Mouse (Mus musculus) heart, embryonic 14.5 days (tissue): Measurements from ENCODE around the gene Sdc4. TPM values are rescaled to one million over a fixed set of nuclear protein-coding genes. Genes with fewer than 3 reads are reported as not detected.
A peak's percentile ranks its signal among the peaks of the same experiment; 100 is the strongest.

ENCODE experiments used
- ATAC-seq: fragments of 200-750 bp; cut with Nextera tagmentation; 2 replicates; pipeline ENCODE4 v1.8.0; 2017; ENCODE audit warnings: low read depth, moderate TSS enrichment; ENCODE audit not compliant: insufficient number of reproducible peaks, insufficient read depth, low FRiP score
- H3K27ac ChIP-seq, 2 experiments: fragments of 200-500 bp in 1 of 2; fragments of 300-500 bp in 1 of 2; sonication (generic) in 1 of 2; replicated peaks in 1 of 2; 2 replicates each; pipeline ENCODE4 v1.5.1; 2012 to 2014; ENCODE audit warnings: low read depth in 2 of 2, low read length in 2 of 2, control low read depth in 1 of 2, mild to moderate bottlenecking in 1 of 2, mixed read lengths in 1 of 2; ENCODE audit not compliant: control insufficient read depth in 1 of 2, insufficient read depth in 1 of 2
- H3K27me3 ChIP-seq: fragments of 300-500 bp; sonication (generic); 2 replicates; pipeline ENCODE4 v1.6.1; 2014; ENCODE audit warnings: mild to moderate bottlenecking, low read length, control low read depth; ENCODE audit not compliant: control insufficient read depth, insufficient read depth
- H3K36me3 ChIP-seq: fragments of 300-500 bp; sonication (generic); 2 replicates; pipeline ENCODE4 v1.6.1; 2014; ENCODE audit warnings: mild to moderate bottlenecking, control low read depth, low read length, mixed read lengths; ENCODE audit not compliant: control insufficient read depth, insufficient read depth
- H3K4me1 ChIP-seq, 2 experiments: fragments of 200-500 bp in 1 of 2; fragments of 300-500 bp in 1 of 2; sonication (generic) in 1 of 2; 2 replicates each; pipeline ENCODE4 v1.6.1; 2012 to 2014; ENCODE audit warnings: low read length in 2 of 2, control low read depth in 1 of 2, mixed read lengths in 1 of 2; ENCODE audit not compliant: control insufficient read depth in 2 of 2, insufficient read depth in 2 of 2
- H3K4me2 ChIP-seq: fragments of 300-500 bp; sonication (generic); 2 replicates; pipeline ENCODE4 v1.6.1; 2014; ENCODE audit warnings: mild to moderate bottlenecking, low read length
- H3K4me3 ChIP-seq, 2 experiments: fragments of 200-500 bp in 1 of 2; fragments of 300-500 bp in 1 of 2; sonication (generic) in 1 of 2; 2 replicates each; pipeline ENCODE4 v1.5.1; 2012 to 2014; ENCODE audit warnings: low read length in 2 of 2, mild to moderate bottlenecking in 2 of 2, control low read depth in 1 of 2, low read depth in 1 of 2, moderate library complexity in 1 of 2; ENCODE audit not compliant: control insufficient read depth in 1 of 2, insufficient read depth in 1 of 2
- H3K9ac ChIP-seq: fragments of 300-500 bp; sonication (generic); 2 replicates; pipeline ENCODE4 v1.6.1; 2014; ENCODE audit warnings: mild to moderate bottlenecking, low read length
- H3K9me3 ChIP-seq: fragments of 300-500 bp; sonication (generic); 2 replicates; pipeline ENCODE4 v1.6.1; 2016; ENCODE audit warnings: low read length, control low read depth; ENCODE audit not compliant: control insufficient read depth
- WGBS: fragments of 180-500 bp; shearing (Covaris S2); extraction: QIAGEN DNeasy Blood & Tissue Kit; methylation state at CpG from one replicate; pipeline ENCODE4 v1.1.7; 2014; 5-methylcytosine and 5-hydroxymethylcytosine counted together
- polyA plus RNA-seq: library from polyadenylated mRNA; unstranded; fragments of >200 nt; fragmentation: Nextera tagmentation; extraction: Ambion mirVana; gene quantifications from 2 replicates; pipeline ENCODE4 v1.2.1, GENCODE M21; 2014

Gene Sdc4
- polyA plus RNA-seq, 1 experiment from 2014 or later = 40.1 TPM

DNA sequence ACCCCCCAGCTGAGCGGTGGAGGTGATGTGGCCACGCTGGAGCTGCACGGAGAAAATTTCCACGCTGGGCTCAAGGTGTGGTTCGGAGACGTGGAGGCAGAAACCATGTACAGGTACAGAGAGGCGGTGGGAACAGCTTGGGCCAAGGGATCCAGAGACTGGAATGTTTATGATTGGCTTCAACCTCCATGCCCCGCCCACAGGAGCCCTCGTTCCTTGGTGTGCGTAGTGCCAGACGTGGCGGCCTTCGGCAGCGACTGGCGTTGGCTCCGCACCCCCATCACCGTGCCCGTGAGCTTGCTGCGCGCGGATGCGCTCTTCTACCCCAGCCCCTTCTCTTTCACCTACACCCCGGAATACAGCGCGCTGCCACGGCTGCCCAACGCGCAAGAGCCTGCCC lies 29.5 kb downstream of the Sdc4 start:
- WGBS = 21% methylated on average over 28 of the region's 28 CpGs
- H3K4me2 ChIP-seq = peak overlapping the region; percentile 56
- ATAC-seq = no peak
- peaks cover 37% of the 10 kb centered on the region for H3K27me3 ChIP-seq
- no peak overlapping the region for H3K27ac ChIP-seq
- peak overlapping the region; percentile 34; the same call in 1 of the 2 replicates for H3K9ac ChIP-seq
- H3K4me1 ChIP-seq = peaks cover 4 to 8% of the 10 kb centered on the region in 2 experiments; a peak in 2 of 4 replicates
- no peaks in the 10 kb centered on the region for H3K9me3 ChIP-seq
- no peaks in the 10 kb centered on the region for H3K36me3 ChIP-seq
- H3K4me3 ChIP-seq = peak overlapping the region in 1 of 2 experiments; percentile 17; a peak in 1 of 4 replicates

DNA sequence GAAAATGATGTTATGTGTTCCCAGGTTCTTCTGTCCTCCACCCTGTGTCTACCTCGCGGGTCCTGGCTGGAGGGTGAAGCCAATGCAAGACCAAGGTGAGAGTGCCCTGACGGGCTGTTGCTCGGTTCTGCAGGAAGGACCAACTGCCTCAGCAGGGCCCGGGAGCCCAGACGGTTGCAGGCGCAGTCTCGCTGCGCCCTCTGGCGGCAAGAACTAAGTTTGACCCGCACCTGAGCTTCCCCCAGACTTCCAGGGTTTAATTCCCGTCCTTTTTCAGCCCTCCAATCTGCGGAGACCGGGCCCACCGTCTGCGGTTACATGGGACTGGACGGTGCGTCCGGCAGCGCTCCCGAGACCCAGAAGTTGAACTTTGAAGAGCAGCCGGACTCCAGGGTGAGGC lies 36.0 kb downstream of the Sdc4 start:
- Histone ChIP-seq H3K9ac (no peak overlapping the region), H3K27me3 (peaks cover 86% of the 10 kb centered on the region), H3K4me3 (no peak overlapping the region), H3K4me2 (peak overlapping the region; percentile 39), H3K27ac (no peak overlapping the region), H3K9me3 (no peaks in the 10 kb centered on the region), H3K36me3 (no peaks in the 10 kb centered on the region), H3K4me1 (peaks cover 5 to 18% of the 10 kb centered on the region in 2 experiments; a peak in 3 of 4 replicates)
- ATAC-seq = no peak
- under 1% methylated on average over 22 of the region's 22 CpGs for WGBS

DNA sequence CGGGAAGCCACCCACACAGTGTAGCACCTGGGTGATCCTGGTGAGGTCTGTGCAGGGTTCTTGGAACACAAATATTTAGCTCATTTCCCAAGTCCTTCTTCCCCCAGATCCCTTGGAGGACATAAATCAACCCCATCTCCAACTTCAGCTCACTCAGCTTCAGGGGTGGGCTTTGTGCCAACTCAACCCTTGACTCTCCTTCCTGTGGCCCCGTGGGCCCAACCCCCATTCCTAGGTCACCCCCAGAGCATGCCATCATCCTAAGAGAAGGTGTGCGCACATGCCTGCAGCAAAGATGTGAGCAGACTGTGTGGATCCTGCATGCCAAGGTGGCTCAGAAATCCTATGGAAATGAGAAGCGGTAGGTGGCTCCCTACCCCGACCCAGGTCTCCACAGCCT lies 38.2 kb downstream of the Sdc4 start:
- Histone ChIP-seq H3K4me1 (peaks cover 10 to 24% of the 10 kb centered on the region in 2 experiments; a peak in 3 of 4 replicates), H3K9ac (no peak overlapping the region), H3K36me3 (no peaks in the 10 kb centered on the region), H3K4me3 (no peak overlapping the region), H3K4me2 (no peak overlapping the region), H3K9me3 (no peaks in the 10 kb centered on the region), H3K27ac (no peak overlapping the region), H3K27me3 (peaks cover 100% of the 10 kb centered on the region)
- 43% methylated on average over 5 of the region's 5 CpGs for WGBS
- ATAC-seq = no peak

DNA sequence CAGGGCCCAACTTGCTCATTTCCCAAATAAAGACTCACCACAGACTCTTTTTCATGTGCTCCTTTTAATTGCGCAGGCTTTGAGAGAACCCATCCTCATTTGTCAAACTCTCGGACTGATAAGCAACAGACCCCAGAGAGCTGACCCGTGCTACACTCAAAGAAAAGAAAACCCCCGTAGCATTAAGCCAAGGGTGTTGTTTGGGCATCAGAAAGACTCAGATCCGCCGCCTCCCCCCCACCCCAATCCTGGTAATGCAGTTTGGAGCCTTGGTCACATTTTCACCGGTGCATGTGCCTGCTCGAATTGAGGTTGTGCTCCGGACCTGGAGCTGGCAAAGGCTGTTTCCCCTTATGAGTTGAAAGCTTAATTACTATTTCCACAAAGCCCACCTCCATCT lies 38.6 kb downstream of the Sdc4 start, which contains the start of gene Matn4:
TSS of gene Matn4 (minus strand) at position 101 of the 400 bp plus-strand sequence.
- Histone ChIP-seq H3K27me3 (peaks cover 100% of the 10 kb centered on the region), H3K4me2 (peak within 1 kb of the TSS; percentile 73), H3K4me1 (peaks cover 11 to 26% of the 10 kb centered on the region in 2 experiments; a peak in 3 of 4 replicates), H3K36me3 (no peaks in the 10 kb centered on the region), H3K9me3 (no peaks in the 10 kb centered on the region), H3K9ac (peak within 1 kb of the TSS; percentile 49; the same call in 1 of the 2 replicates), H3K27ac (no peak within 1 kb of the TSS), H3K4me3 (peak within 1 kb of the TSS; percentile 37 to 41)
- 11% methylated on average over 9 of the region's 9 CpGs for WGBS
- ATAC-seq = no peak

DNA sequence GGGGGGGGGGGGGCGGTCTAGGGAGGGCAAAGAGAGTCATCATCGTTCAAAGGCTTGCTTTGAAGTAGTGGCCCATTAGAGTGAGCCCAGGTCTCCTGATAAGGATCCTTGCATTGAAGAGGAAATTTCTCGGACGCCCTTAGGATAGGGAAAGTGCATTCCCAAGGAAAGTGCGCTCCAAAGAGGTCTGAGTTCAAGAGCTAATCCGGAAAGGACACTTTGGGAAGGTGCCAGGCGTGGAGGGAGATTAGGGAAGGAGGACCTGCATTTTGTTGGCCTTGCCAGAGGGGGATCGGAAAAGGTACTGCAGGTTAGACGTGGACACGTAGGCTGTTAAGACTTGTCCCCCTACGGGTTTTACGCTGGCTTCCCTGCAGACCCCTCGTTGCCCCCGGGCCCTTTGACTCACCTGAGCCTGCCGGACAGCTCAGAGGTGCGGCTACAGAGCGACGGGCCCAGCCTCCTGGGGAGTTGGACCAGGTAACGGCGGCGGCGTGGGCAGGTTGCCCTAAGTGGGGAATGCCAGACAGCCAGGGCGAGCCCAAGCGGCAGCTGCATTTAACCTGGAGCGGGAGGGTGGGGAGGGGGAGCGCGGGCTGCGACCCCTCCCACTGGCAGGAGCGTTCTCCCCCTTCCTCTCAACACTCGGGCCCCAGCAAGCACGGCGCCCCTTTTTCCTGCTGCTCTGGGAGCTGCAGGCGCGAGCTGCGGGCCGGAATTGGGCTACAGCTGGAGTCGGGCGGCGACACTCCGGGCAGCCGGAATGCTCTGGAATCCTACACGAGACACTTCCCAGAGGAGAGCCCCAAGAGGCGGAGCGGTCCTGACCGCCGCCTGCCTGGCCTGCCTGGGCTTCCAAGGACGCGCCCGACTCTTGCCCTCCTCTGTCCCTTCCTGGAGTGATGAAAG lies 39.4 kb downstream of the Sdc4 start:
- no peak overlapping the region for H3K27ac ChIP-seq
- WGBS = 2% methylated on average over 47 of the region's 49 CpGs
- H3K27me3 ChIP-seq = peaks cover 100% of the 10 kb centered on the region
- H3K4me2 ChIP-seq = peak overlapping the region; percentile 73
- H3K9me3 ChIP-seq = no peaks in the 10 kb centered on the region
- peaks cover 11 to 26% of the 10 kb centered on the region in 2 experiments; a peak in 3 of 4 replicates for H3K4me1 ChIP-seq
- no peak for ATAC-seq
- H3K9ac ChIP-seq = peak overlapping the region; percentile 49; the same call in 1 of the 2 replicates
- no peaks in the 10 kb centered on the region for H3K36me3 ChIP-seq
- H3K4me3 ChIP-seq = peak overlapping the region; percentile 37 to 41

DNA sequence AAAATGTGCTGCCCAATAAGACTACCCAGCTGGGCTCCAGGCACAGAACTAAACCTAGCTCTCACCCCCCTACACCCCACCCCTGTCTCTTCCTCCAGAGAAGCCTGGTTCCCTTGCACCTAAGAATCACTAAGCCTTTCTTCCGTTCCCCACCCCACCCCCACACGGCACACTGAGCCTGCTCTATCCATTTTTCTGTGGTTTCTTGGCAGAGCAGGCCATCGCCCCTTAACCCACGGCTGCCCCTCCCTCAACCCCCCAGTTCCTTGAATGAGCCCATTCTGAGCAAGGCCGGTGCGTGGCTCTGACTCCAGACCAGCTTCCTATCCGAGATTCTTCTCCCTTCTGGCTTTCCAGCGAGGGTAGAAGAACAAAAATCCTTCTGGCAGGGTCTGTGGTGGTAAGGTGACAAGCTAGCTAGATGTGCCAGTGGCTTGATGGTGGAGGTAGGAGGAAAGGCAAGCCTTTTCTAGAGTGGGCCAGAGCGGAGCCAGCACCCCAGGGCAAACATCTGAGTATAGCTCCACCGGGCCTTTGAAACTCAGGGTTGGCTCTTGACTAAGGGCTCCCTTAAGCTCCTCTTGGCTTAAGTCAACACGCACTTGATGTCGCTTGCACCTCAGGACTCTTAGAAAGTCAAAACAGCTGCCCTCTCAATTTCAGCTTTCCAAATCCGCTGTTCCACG lies 40.1 kb downstream of the Sdc4 start:
- no peak overlapping the region for H3K27ac ChIP-seq
- peaks cover 11 to 26% of the 10 kb centered on the region in 2 experiments; a peak in 3 of 4 replicates for H3K4me1 ChIP-seq
- WGBS = 12% methylated on average over 14 of the region's 14 CpGs
- peaks cover 99% of the 10 kb centered on the region for H3K27me3 ChIP-seq
- peak overlapping the region in 1 of 2 experiments; percentile 41; a peak in 1 of 4 replicates for H3K4me3 ChIP-seq
- H3K4me2 ChIP-seq = peak overlapping the region; percentile 73
- H3K9ac ChIP-seq = no peak overlapping the region
- no peak for ATAC-seq
- H3K36me3 ChIP-seq = no peaks in the 10 kb centered on the region
- H3K9me3 ChIP-seq = no peaks in the 10 kb centered on the region

DNA sequence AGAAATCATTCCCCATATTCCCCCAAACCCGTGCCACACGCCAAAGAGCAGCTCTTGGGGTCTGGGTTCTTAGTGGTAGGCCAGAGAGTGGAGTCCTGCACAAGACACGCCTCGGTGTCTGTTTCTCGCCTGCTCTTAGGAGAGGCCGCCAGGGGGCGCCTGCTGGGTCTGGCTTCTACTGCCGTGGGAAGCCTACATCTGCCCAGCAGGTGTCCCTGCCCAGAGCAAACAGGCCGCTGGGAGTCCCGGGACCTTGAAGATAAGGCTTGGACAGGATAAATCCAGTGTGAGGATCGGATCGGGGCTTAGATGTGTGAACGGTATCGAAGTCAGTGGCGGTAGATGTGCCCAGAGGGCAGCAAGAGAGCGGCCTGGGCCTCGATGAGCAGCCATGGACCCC lies 40.8 kb downstream of the Sdc4 start, which contains the start of gene Rbpjl:
TSS of gene Rbpjl (plus strand) at position 236 of the 400 bp plus-strand sequence.
- Histone ChIP-seq H3K9ac (0 out of 2 replicates have a peak within 1 kb of the TSS, but pooled peaks have one; percentile 49), H3K9me3 (no peaks in the 10 kb centered on the region), H3K36me3 (no peaks in the 10 kb centered on the region), H3K4me2 (peak within 1 kb of the TSS; percentile 73), H3K27me3 (peaks cover 93% of the 10 kb centered on the region), H3K4me3 (peak within 1 kb of the TSS in 1 of 2 experiments; percentile 41; a peak in 1 of 4 replicates), H3K27ac (no peak within 1 kb of the TSS), H3K4me1 (peaks cover 10 to 22% of the 10 kb centered on the region in 2 experiments; a peak in 3 of 4 replicates)
- ATAC-seq = no peak
- 5% methylated on average over 17 of the region's 17 CpGs for WGBS
